Mouse (Mus musculus): ENCODE measurements around the gene Fam240a.

DNA sequence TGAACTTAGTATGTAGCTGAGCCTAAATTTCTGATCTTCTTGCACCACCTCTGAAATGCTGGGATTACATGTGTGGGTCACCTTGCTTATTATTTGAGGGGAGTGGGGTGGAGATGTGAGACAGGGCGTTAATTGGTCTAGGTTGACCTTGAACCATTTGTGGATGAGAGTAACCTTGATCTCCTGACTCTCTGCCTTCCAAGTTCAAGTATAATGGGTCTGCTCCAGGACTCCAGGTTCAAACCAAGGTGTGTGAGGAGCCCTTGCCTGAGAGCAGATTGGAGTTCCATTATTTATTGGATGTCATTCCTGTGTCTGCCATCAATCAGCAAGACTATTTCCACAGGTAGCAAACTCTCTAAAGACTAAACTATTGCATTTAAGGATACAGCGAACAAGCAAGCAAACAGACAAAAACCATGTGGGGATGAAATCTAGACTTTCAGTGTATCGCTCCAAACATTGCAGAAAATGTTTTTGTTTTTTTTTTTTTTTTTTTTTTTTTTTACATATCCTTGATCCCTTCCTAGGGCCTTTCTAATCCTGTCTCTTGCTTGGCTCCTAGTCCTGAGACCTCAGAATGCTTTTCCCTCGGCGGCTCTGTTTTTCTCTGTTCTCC, 36.4 kb upstream of the Fam240a start:
- TF ChIP-seq POLR2A (IDR thresholded peaks at IDR 0.05; ENCODE audit: low read depth, low read length) (no peak), CTCF (IDR thresholded peaks at IDR 0.05; ENCODE audit: borderline replicate concordance, insufficient read depth, low read length) (no peak)

Measured in embryonic fibroblast, embryonic 13.5 days (primary cell).